Mouse (Mus musculus) heart, embryonic 10.5 days (tissue): ENCODE results near the gene Galr3. TPM values are rescaled to one million over a fixed set of nuclear protein-coding genes. Genes with fewer than 3 reads are reported as not detected.
A peak's percentile ranks its signal among the peaks of the same experiment; 100 is the strongest.
"Not testable (repeated sequence)": the region's sequence is repeated elsewhere in the genome, so short reads cannot be mapped to it uniquely, and the experiment has no call there.

Source experiments
- DNase-seq: peaks from one replicate; pipeline ENCODE4 v3.0.0-alpha.2; 2017; ENCODE audit warnings: low spot score
- H3K27ac ChIP-seq: fragments of 300-500 bp; sonication (generic); 2 replicates; pipeline ENCODE4 v1.5.1; 2016; ENCODE audit warnings: mild to moderate bottlenecking
- H3K27me3 ChIP-seq: fragments of 300-500 bp; sonication (generic); 2 replicates; pipeline ENCODE4 v1.6.1; 2016; ENCODE audit warnings: mild to moderate bottlenecking; ENCODE audit not compliant: poor library complexity, insufficient read depth, severe bottlenecking
- H3K36me3 ChIP-seq: fragments of 300-500 bp; sonication (generic); 2 replicates; pipeline ENCODE4 v1.6.1; 2016; ENCODE audit warnings: mild to moderate bottlenecking, moderate library complexity
- H3K4me1 ChIP-seq: fragments of 300-500 bp; sonication (generic); 2 replicates; pipeline ENCODE4 v1.6.1; 2016; ENCODE audit warnings: mild to moderate bottlenecking
- H3K4me3 ChIP-seq: fragments of 300-500 bp; sonication (generic); 2 replicates; pipeline ENCODE4 v1.5.1; 2016; ENCODE audit warnings: mild to moderate bottlenecking, moderate library complexity
- H3K9me3 ChIP-seq: fragments of 300-500 bp; sonication (generic); 2 replicates; pipeline ENCODE4 v1.6.1; 2016; ENCODE audit warnings: mild to moderate bottlenecking, moderate library complexity
- WGBS: fragments of 180-500 bp; shearing (Covaris S2); methylation state at CpG from one replicate; pipeline ENCODE4 v1.1.7; 2016; 5-methylcytosine and 5-hydroxymethylcytosine counted together
- polyA plus RNA-seq: library from polyadenylated mRNA; unstranded; fragments of >200 nt; fragmentation: Nextera tagmentation; extraction: Ambion mirVana; gene quantifications from 2 replicates; pipeline ENCODE4 v1.2.1, GENCODE M21; 2016

Galr3 gene
- polyA plus RNA-seq, 1 experiment from 2014 or later: 0.26 TPM

GRCm38 (mm10) chr15:79007836-79008235, 33.8 kb upstream of the Galr3 start:
- 88% methylated on average over 6 of the region's 6 CpGs for WGBS

GRCm38 (mm10) chr15:79009734-79010133, 32.0 kb upstream of the Galr3 start:
- peak overlapping the region; percentile 23; the same call in 1 of the 2 replicates for H3K27ac ChIP-seq
- H3K4me1 ChIP-seq: peaks cover 33% of the 10 kb centered on the region
- H3K27me3 ChIP-seq: 0 out of 2 replicates have a peak, but pooled peaks cover 4% of the 10 kb centered on the region
- no peak overlapping the region for H3K4me3 ChIP-seq
- no peak for DNase-seq
- peaks cover 24% of the 10 kb centered on the region for H3K36me3 ChIP-seq
- WGBS: 54% methylated on average over 5 of the region's 5 CpGs
- H3K9me3 ChIP-seq: no peaks in the 10 kb centered on the region

More at GRCm38 (mm10) chr15:79007836-79008235, 33.8 kb upstream of the Galr3 start:
- H3K9me3 ChIP-seq, H3K27me3 ChIP-seq, H3K4me3 ChIP-seq, H3K27ac ChIP-seq, DNase-seq: not testable (repeated sequence)
- peaks cover 43% of the 10 kb centered on the region for H3K36me3 ChIP-seq
- peaks cover 29% of the 10 kb centered on the region for H3K4me1 ChIP-seq

- no peak for DNase-seq
- H3K27ac ChIP-seq: 0 out of 2 replicates have a peak overlapping the region, but pooled peaks have one; percentile 19
- no peak overlapping the region for H3K4me3 ChIP-seq
- H3K4me1 ChIP-seq: peaks cover 33% of the 10 kb centered on the region
- no peaks in the 10 kb centered on the region for H3K9me3 ChIP-seq
- 0 out of 2 replicates have a peak, but pooled peaks cover 4% of the 10 kb centered on the region for H3K27me3 ChIP-seq
- WGBS: 47% methylated on average over 10 of the region's 10 CpGs
- H3K36me3 ChIP-seq: peaks cover 6% of the 10 kb centered on the region
Observed at GRCm38 (mm10) chr15:79011550-79011949, 30.1 kb upstream of the Galr3 start.

GRCm38 (mm10) chr15:79013382-79013781, 28.3 kb upstream of the Galr3 start:
- Histone ChIP-seq H3K4me1 (peaks cover 33% of the 10 kb centered on the region), H3K9me3 (no peaks in the 10 kb centered on the region), H3K27ac (no peak overlapping the region), H3K36me3 (no peaks in the 10 kb centered on the region), H3K27me3 (0 out of 2 replicates have a peak, but pooled peaks cover 4% of the 10 kb centered on the region), H3K4me3 (no peak overlapping the region)
- 63% methylated on average over 7 of the region's 7 CpGs for WGBS
- no peak for DNase-seq

GRCm38 (mm10) chr15:79018191-79018590, 23.5 kb upstream of the Galr3 start:
- no peak overlapping the region for H3K27ac ChIP-seq
- peaks cover 19% of the 10 kb centered on the region for H3K4me1 ChIP-seq
- no peak for DNase-seq
- WGBS: 50% methylated on average over 4 of the region's 4 CpGs
- H3K4me3 ChIP-seq: no peak overlapping the region
- no peaks in the 10 kb centered on the region for H3K9me3 ChIP-seq
- no peaks in the 10 kb centered on the region for H3K36me3 ChIP-seq
- H3K27me3 ChIP-seq: 0 out of 2 replicates have a peak, but pooled peaks cover 4% of the 10 kb centered on the region

GRCm38 (mm10) chr15:79018886-79019285, 22.8 kb upstream of the Galr3 start:
- no peaks in the 10 kb centered on the region for H3K27me3 ChIP-seq
- H3K4me1 ChIP-seq: peaks cover 17% of the 10 kb centered on the region
- H3K9me3 ChIP-seq: no peaks in the 10 kb centered on the region
- DNase-seq: no peak
- 62% methylated on average over 3 of the region's 3 CpGs for WGBS
- H3K4me3 ChIP-seq: no peak overlapping the region
- H3K27ac ChIP-seq: peak overlapping the region; percentile 32
- no peaks in the 10 kb centered on the region for H3K36me3 ChIP-seq

DNA sequence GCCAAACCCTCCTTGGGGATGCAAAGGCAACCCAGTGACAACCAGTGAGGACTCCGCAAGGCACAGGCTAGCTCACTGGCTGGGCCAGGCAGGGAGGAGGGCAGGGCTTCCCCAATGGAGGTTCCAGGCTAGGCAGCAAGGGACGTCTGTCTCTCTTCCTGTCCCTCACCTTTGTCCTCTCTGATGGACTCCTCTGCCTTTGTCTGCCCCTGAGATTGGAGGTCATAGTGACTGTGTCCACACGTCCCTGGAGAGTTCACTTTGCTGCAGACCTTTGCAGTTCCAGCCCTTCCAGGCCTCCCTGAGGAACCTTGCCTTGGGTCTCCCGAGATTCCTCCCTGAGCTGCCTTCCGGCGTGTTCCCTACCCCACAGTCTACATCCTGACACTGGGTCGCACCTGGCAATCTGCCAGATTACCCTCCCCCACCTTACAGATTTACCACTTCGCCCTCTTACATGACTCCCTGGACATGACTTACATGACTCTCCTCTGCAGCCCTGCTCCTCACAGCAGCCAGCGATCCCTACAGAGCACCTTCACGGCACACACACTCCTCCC, 18.9 kb upstream of the Galr3 start:
- WGBS: 55% methylated on average over 10 of the region's 10 CpGs
- Histone ChIP-seq H3K9me3 (no peaks in the 10 kb centered on the region), H3K36me3 (no peaks in the 10 kb centered on the region), H3K27ac (peak overlapping the region; percentile 56), H3K4me3 (no peak overlapping the region), H3K4me1 (peaks cover 37% of the 10 kb centered on the region), H3K27me3 (peaks cover 18% of the 10 kb centered on the region; the same call in 1 of the 2 replicates)
- no peak for DNase-seq

- Histone ChIP-seq H3K9me3 (no peaks in the 10 kb centered on the region), H3K4me3 (no peak overlapping the region), H3K27me3 (peaks cover 18% of the 10 kb centered on the region; the same call in 1 of the 2 replicates), H3K36me3 (no peaks in the 10 kb centered on the region), H3K4me1 (peaks cover 43% of the 10 kb centered on the region), H3K27ac (peak overlapping the region; percentile 56; the same call in 1 of the 2 replicates)
- WGBS: 62% methylated on average over 1 of the region's 1 CpGs
- no peak for DNase-seq
Observed at GRCm38 (mm10) chr15:79023366-79023765, 18.3 kb upstream of the Galr3 start.

- Histone ChIP-seq H3K27me3 (peaks cover 18% of the 10 kb centered on the region; the same call in 1 of the 2 replicates), H3K4me3 (peak overlapping the region; percentile 53), H3K9me3 (no peaks in the 10 kb centered on the region), H3K27ac (peak overlapping the region; percentile 77), H3K4me1 (peaks cover 53% of the 10 kb centered on the region), H3K36me3 (no peaks in the 10 kb centered on the region)
- WGBS: 8% methylated on average over 16 of the region's 18 CpGs
- no peak for DNase-seq
Observed at GRCm38 (mm10) chr15:79025687-79026308, 15.9 kb upstream of the Galr3 start.

- Histone ChIP-seq H3K4me1 (peaks cover 59% of the 10 kb centered on the region), H3K4me3 (peak overlapping the region; percentile 83), H3K36me3 (no peaks in the 10 kb centered on the region), H3K27ac (peak overlapping the region; percentile 100), H3K9me3 (no peaks in the 10 kb centered on the region), H3K27me3 (peaks cover 18% of the 10 kb centered on the region; the same call in 1 of the 2 replicates)
- DNase-seq: no peak
- WGBS: 37% methylated on average over 14 of the region's 14 CpGs
Observed at GRCm38 (mm10) chr15:79026511-79027290, 15.0 kb upstream of the Galr3 start.

- WGBS: 7% methylated on average over 38 of the region's 46 CpGs
- DNase-seq: no peak
- Histone ChIP-seq H3K27ac (peak overlapping the region; percentile 100), H3K4me3 (peak overlapping the region; percentile 83), H3K36me3 (no peaks in the 10 kb centered on the region), H3K4me1 (peaks cover 58% of the 10 kb centered on the region), H3K9me3 (no peaks in the 10 kb centered on the region), H3K27me3 (peaks cover 18% of the 10 kb centered on the region; the same call in 1 of the 2 replicates)
Observed at GRCm38 (mm10) chr15:79027291-79028205, 14.1 kb upstream of the Galr3 start.

DNA sequence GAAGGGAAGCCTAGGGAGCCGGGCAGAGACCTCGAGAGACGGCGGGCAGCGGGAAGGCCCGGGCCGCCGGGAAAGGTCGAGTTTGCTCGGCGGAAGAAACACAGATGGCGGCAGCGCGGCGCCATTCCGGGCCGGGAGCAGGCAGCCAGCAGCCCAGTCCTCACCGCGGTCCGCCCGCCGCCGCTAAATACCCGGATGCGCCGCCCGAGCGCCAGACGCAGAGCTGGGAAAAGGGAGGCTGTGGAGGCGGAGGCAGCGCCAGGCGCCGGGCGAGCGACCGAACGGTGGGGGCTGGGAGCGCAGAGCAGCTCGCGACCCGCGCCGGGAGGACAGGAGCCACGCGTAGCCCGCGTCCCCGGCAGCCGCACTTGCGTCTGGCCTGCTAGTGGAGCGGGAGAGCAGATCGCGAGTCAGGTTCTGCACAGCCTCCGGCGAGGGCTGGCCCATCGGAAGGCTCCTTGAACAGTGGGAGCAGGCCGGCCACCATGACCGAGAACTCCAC, 13.4 kb upstream of the Galr3 start, which contains the start of gene H1f0:
H1f0 (plus strand) TSS at position 214 of the 502 bp plus-strand sequence.
- peak within 1 kb of the TSS; percentile 100 for H3K27ac ChIP-seq
- peak within 1 kb of the TSS; percentile 83 for H3K4me3 ChIP-seq
- under 1% methylated on average over 58 of the region's 58 CpGs for WGBS
- peaks cover 18% of the 10 kb centered on the region; the same call in 1 of the 2 replicates for H3K27me3 ChIP-seq
- DNase-seq: peak; percentile 93
- peaks cover 51% of the 10 kb centered on the region for H3K4me1 ChIP-seq
- no peaks in the 10 kb centered on the region for H3K36me3 ChIP-seq
- no peaks in the 10 kb centered on the region for H3K9me3 ChIP-seq
